Mouse (Mus musculus): Measurements from ENCODE around the gene Adm2.

DNA sequence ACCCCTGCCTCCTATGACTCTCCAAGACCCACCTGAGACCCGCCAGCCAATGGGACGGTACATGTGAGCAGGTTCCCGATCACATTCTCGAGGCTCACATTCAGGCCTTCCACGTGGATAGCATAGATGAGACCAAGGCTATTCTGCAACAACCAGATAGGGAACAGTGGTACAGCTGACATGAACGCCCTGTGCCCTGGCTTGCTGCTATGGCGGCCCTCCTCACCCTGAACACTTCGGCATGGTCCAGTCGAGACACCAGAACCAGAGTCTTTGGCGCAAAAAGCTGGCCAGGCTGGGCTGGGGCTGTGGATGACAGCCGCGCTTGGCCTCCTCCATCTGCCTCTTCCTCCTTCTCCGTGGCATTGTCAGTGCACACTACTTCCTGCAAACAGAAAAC, 15.1 kb upstream of the Adm2 start:
- no peak for TF ChIP-seq POLR2AphosphoS2 (IDR thresholded peaks at IDR 0.05; ENCODE audit: insufficient read length, low read depth)
- TF ChIP-seq REST (IDR thresholded peaks at IDR 0.05; ENCODE audit: insufficient read depth, insufficient read length): no peak
- TF ChIP-seq POLR2A (IDR thresholded peaks at IDR 0.05; ENCODE audit: insufficient read length, low read depth): no peak
- TF ChIP-seq SRF (IDR thresholded peaks at IDR 0.05; ENCODE audit: control insufficient read depth, insufficient read length, low read depth): no peak
- no peak for TF ChIP-seq TCF3 (IDR thresholded peaks at IDR 0.05; ENCODE audit: insufficient read length, low read depth)

Measured in myocyte (in vitro differentiated cells).